Mouse (Mus musculus) left cerebral cortex, adult 9 months (tissue): ENCODE results near the gene Acot12.

ENCODE experiments used
- DNase-seq, 2 experiments: peaks; one replicate each; pipeline ENCODE4 v3.0.0; 2022; ENCODE audit warnings: low spot score in 2 of 2

Gene Acot12

GRCm38 (mm10) chr13:91741280-91742047, at the start of gene Acot12:
TSS of gene Acot12 (plus strand) at chr13:91741512.
- peak in 1 of 2 experiments; percentile 32 for DNase-seq

- no peak for DNase-seq
Observed at GRCm38 (mm10) chr13:91693615-91694014, 47.7 kb upstream of the Acot12 start.

GRCm38 (mm10) chr13:91695406-91695805, 45.9 kb upstream of the Acot12 start:
- no peak for DNase-seq

- no peak for DNase-seq
Observed at GRCm38 (mm10) chr13:91696109-91696645, 45.1 kb upstream of the Acot12 start.

- DNase-seq, result peak in 1 of 2 experiments; percentile 31
Observed at GRCm38 (mm10) chr13:91697011-91697410, 44.3 kb upstream of the Acot12 start.

- DNase-seq, result no peak
Observed at GRCm38 (mm10) chr13:91702337-91702736, 39.0 kb upstream of the Acot12 start.

- no peak for DNase-seq
Observed at GRCm38 (mm10) chr13:91719487-91719886, 21.8 kb upstream of the Acot12 start.

GRCm38 (mm10) chr13:91723108-91723735, 18.1 kb upstream of the Acot12 start:
- no peak for DNase-seq

GRCm38 (mm10) chr13:91723736-91724119, 17.6 kb upstream of the Acot12 start:
- no peak for DNase-seq

- DNase-seq, result no peak
Observed at GRCm38 (mm10) chr13:91724211-91724610, 17.1 kb upstream of the Acot12 start.

GRCm38 (mm10) chr13:91725130-91725529, 16.2 kb upstream of the Acot12 start:
- DNase-seq, result no peak

- DNase-seq, result no peak
Observed at GRCm38 (mm10) chr13:91727899-91728298, 13.4 kb upstream of the Acot12 start.

- no peak for DNase-seq
Observed at GRCm38 (mm10) chr13:91737191-91737590, 4.1 kb upstream of the Acot12 start.

- no peak for DNase-seq
Observed at GRCm38 (mm10) chr13:91740851-91741250, 461 bp upstream of the Acot12 start.

- no peak for DNase-seq
Observed at GRCm38 (mm10) chr13:91743180-91743579, 1.9 kb downstream of the Acot12 start.

- DNase-seq, result no peak
Observed at GRCm38 (mm10) chr13:91746470-91746869, 5.2 kb downstream of the Acot12 start.

- DNase-seq, result no peak
Observed at GRCm38 (mm10) chr13:91748401-91748800, 7.1 kb downstream of the Acot12 start.

GRCm38 (mm10) chr13:91749981-91750380, 8.7 kb downstream of the Acot12 start:
- DNase-seq, result no peak

GRCm38 (mm10) chr13:91753724-91754123, 12.4 kb downstream of the Acot12 start:
- DNase-seq, result no peak

GRCm38 (mm10) chr13:91754762-91755161, 13.4 kb downstream of the Acot12 start:
- DNase-seq, result no peak

GRCm38 (mm10) chr13:91756230-91756629, 14.9 kb downstream of the Acot12 start:
- DNase-seq, result no peak

- DNase-seq, result no peak
Observed at GRCm38 (mm10) chr13:91758316-91759048, 17.2 kb downstream of the Acot12 start.
